Mouse (Mus musculus) forebrain, embryonic 14.5 days (tissue): Measurements from ENCODE around the gene Pagr1b. TPM values are rescaled to one million over a fixed set of nuclear protein-coding genes. Genes with fewer than 3 reads are reported as not detected.
A peak's percentile ranks its signal among the peaks of the same experiment; 100 is the strongest.

Experiments
- ATAC-seq: fragments of 200-750 bp; cut with Nextera tagmentation; 2 replicates; pipeline ENCODE4 v1.8.0; 2017; ENCODE audit warnings: mild to moderate bottlenecking, moderate library complexity
- DNase-seq: peaks from one replicate; pipeline ENCODE4 v3.0.0-alpha.2; 2015; ENCODE audit warnings: low spot score
- H3K27ac ChIP-seq: fragments of 300-500 bp; sonication (generic); 2 replicates; pipeline ENCODE4 v1.5.1; 2014; ENCODE audit warnings: low read depth, mild to moderate bottlenecking, control low read depth, low read length, moderate library complexity
- H3K27me3 ChIP-seq: fragments of 300-500 bp; sonication (generic); replicated peaks from 2 replicates; pipeline ENCODE4 v1.6.1; 2014; ENCODE audit warnings: low read length, control low read depth, mixed read lengths; ENCODE audit not compliant: control insufficient read depth, insufficient read depth
- H3K36me3 ChIP-seq: fragments of 300-500 bp; sonication (generic); 2 replicates; pipeline ENCODE4 v1.6.1; 2014; ENCODE audit warnings: low read length, control low read depth; ENCODE audit not compliant: control insufficient read depth, insufficient read depth
- H3K4me1 ChIP-seq: fragments of 300-500 bp; sonication (generic); 2 replicates; pipeline ENCODE4 v1.6.1; 2014; ENCODE audit warnings: antibody characterized with exemption, low read length, control low read depth; ENCODE audit not compliant: control insufficient read depth, insufficient read depth
- H3K4me2 ChIP-seq: fragments of 300-500 bp; sonication (generic); 2 replicates; pipeline ENCODE4 v1.6.1; 2014; ENCODE audit warnings: mild to moderate bottlenecking, control low read depth, low read length
- H3K4me3 ChIP-seq: fragments of 300-500 bp; sonication (generic); 2 replicates; pipeline ENCODE4 v1.5.1; 2014; ENCODE audit warnings: low read depth, low read length, control low read depth
- H3K9ac ChIP-seq: fragments of 300-500 bp; sonication (generic); 2 replicates; pipeline ENCODE4 v1.6.1; 2014; ENCODE audit warnings: mild to moderate bottlenecking, low read length, control low read depth, moderate library complexity
- H3K9me3 ChIP-seq: fragments of 300-500 bp; sonication (generic); replicated peaks from 2 replicates; pipeline ENCODE4 v1.6.1; 2016; ENCODE audit warnings: low read length, control low read depth, mixed read lengths; ENCODE audit not compliant: control insufficient read depth
- WGBS: fragments of 180-500 bp; shearing (Covaris S2); extraction: QIAGEN DNeasy Blood & Tissue Kit; methylation state at CpG from one replicate; pipeline ENCODE4 v1.1.7; 2014; 5-methylcytosine and 5-hydroxymethylcytosine counted together
- polyA plus RNA-seq: library from polyadenylated mRNA; unstranded; fragments of >200 nt; fragmentation: Nextera tagmentation; extraction: Ambion mirVana; gene quantifications from 2 replicates; pipeline ENCODE4 v1.2.1, GENCODE M21; 2014

The Pagr1b gene
- polyA plus RNA-seq, 1 experiment from 2014 or later: 0.34 TPM

GRCm38 (mm10) chr7:126975493-126975892 is 40.8 kb downstream of the Pagr1b start:
- ATAC-seq (no peak), DNase-seq (no peak)
- H3K27ac ChIP-seq: no peak overlapping the region
- WGBS: 13% methylated on average over 8 of the region's 8 CpGs
- H3K4me2 ChIP-seq: peak overlapping the region; percentile 57; the same call in 1 of the 2 replicates
- peaks cover 30% of the 10 kb centered on the region for H3K36me3 ChIP-seq
- H3K4me1 ChIP-seq: peaks cover 7% of the 10 kb centered on the region
- H3K9ac ChIP-seq: 0 out of 2 replicates have a peak overlapping the region, but pooled peaks have one; percentile 26
- peak overlapping the region; percentile 100; the same call in 1 of the 2 replicates for H3K4me3 ChIP-seq
- H3K9me3 ChIP-seq: no peaks in the 10 kb centered on the region
- H3K27me3 ChIP-seq: no peaks in the 10 kb centered on the region

GRCm38 (mm10) chr7:126967361-126967760 is 48.9 kb downstream of the Pagr1b start:
- H3K4me1 ChIP-seq: no peaks in the 10 kb centered on the region
- no peak overlapping the region for H3K4me3 ChIP-seq
- no peak for DNase-seq
- ATAC-seq: no peak
- no peak overlapping the region for H3K4me2 ChIP-seq
- no peak overlapping the region for H3K27ac ChIP-seq
- no peaks in the 10 kb centered on the region for H3K9me3 ChIP-seq
- H3K27me3 ChIP-seq: 0 out of 2 replicates have a peak, but pooled peaks cover 5% of the 10 kb centered on the region
- peaks cover 32% of the 10 kb centered on the region for H3K36me3 ChIP-seq
- H3K9ac ChIP-seq: no peak overlapping the region
- WGBS: 59% methylated on average over 6 of the region's 6 CpGs

- Histone ChIP-seq H3K9ac (no peak overlapping the region), H3K27ac (no peak overlapping the region), H3K4me2 (no peak overlapping the region), H3K27me3 (0 out of 2 replicates have a peak, but pooled peaks cover 9% of the 10 kb centered on the region), H3K36me3 (peaks cover 44% of the 10 kb centered on the region), H3K9me3 (no peaks in the 10 kb centered on the region), H3K4me3 (no peak overlapping the region), H3K4me1 (no peaks in the 10 kb centered on the region)
- WGBS: 57% methylated on average over 3 of the region's 3 CpGs
- ATAC-seq: no peak
- DNase-seq: no peak
These were observed 50.7 kb downstream of the Pagr1b start for GRCm38 (mm10) chr7:126965568-126965967.

DNA sequence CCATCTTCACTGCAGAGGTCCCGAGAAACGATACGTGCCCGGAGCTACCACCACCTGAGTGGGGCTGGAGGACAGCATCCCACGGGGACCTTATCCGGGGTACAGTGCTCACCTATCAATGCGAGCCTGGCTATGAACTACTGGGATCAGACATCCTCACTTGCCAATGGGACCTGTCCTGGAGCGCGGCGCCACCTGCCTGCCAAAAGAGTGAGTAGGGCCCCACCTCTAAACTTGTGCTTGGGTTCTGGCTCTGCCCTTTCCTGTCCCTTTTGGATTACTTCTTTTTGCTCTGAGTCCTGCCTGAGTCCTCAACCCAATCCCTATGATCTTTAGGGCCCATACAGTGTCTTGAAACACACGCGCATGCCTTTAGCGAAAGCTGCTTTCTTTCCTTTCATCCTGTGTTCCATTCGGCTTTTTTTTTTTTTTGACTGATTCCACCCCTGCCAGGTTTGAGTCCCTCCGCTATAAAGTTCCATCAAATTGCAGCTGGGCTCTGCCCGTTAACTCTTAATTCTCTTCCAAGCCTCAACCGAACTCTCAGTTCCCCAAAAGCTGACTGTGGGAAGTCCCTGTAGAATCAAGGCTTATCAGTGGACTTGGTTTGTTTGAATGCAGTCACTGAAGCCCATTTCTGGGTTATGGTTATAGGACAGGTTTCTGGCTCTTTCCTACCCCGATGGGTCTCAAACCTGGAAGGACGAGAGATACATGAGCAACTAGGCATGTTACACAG is 52.6 kb downstream of the Pagr1b start:
- H3K9me3 ChIP-seq: no peaks in the 10 kb centered on the region
- H3K36me3 ChIP-seq: peaks cover 56% of the 10 kb centered on the region
- WGBS: 27% methylated on average over 19 of the region's 19 CpGs
- H3K9ac ChIP-seq: no peak overlapping the region
- peak; percentile 30 for DNase-seq
- no peak overlapping the region for H3K4me2 ChIP-seq
- no peak for ATAC-seq
- H3K27me3 ChIP-seq: 0 out of 2 replicates have a peak, but pooled peaks cover 9% of the 10 kb centered on the region
- H3K27ac ChIP-seq: no peak overlapping the region
- H3K4me3 ChIP-seq: no peak overlapping the region
- H3K4me1 ChIP-seq: no peaks in the 10 kb centered on the region

GRCm38 (mm10) chr7:126961965-126962364 is 54.3 kb downstream of the Pagr1b start:
- Histone ChIP-seq H3K27ac (no peak overlapping the region), H3K9ac (no peak overlapping the region), H3K4me1 (no peaks in the 10 kb centered on the region), H3K9me3 (no peaks in the 10 kb centered on the region), H3K4me3 (no peak overlapping the region), H3K36me3 (peaks cover 45% of the 10 kb centered on the region), H3K4me2 (no peak overlapping the region), H3K27me3 (0 out of 2 replicates have a peak, but pooled peaks cover 9% of the 10 kb centered on the region)
- 94% methylated on average over 4 of the region's 4 CpGs for WGBS
- DNase-seq: no peak
- no peak for ATAC-seq

DNA sequence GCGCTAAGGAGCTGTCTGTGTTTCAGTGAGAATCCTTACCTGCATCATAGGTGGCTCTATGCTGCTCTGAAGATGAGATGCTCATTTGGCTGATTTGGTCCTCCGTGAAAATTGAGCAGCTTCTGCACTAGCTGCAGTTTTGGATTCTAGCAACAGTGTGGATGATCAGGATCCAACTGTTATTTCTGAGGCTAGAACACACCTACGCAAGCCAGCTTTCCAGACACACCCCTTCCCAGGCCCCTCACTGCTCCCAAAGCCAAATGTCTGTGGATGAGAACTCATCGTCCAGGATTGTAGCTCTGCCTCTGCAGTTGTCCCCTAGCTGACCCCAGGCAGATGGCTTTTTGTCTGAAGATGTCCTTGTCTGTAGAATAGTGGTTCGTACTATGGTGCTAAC is 55.2 kb downstream of the Pagr1b start:
- ATAC-seq (no peak), DNase-seq (no peak)
- no peak overlapping the region for H3K9ac ChIP-seq
- no peak overlapping the region for H3K4me3 ChIP-seq
- 0 out of 2 replicates have a peak, but pooled peaks cover 9% of the 10 kb centered on the region for H3K27me3 ChIP-seq
- H3K4me2 ChIP-seq: no peak overlapping the region
- H3K27ac ChIP-seq: no peak overlapping the region
- H3K4me1 ChIP-seq: no peaks in the 10 kb centered on the region
- no peaks in the 10 kb centered on the region for H3K9me3 ChIP-seq
- 88% methylated on average over 5 of the region's 5 CpGs for WGBS
- H3K36me3 ChIP-seq: peaks cover 45% of the 10 kb centered on the region

GRCm38 (mm10) chr7:126959780-126960179 is 56.5 kb downstream of the Pagr1b start:
- Histone ChIP-seq H3K27me3 (0 out of 2 replicates have a peak, but pooled peaks cover 9% of the 10 kb centered on the region), H3K9me3 (no peaks in the 10 kb centered on the region), H3K4me2 (no peak overlapping the region), H3K27ac (no peak overlapping the region), H3K4me3 (no peak overlapping the region), H3K4me1 (no peaks in the 10 kb centered on the region), H3K36me3 (peaks cover 42% of the 10 kb centered on the region), H3K9ac (no peak overlapping the region)
- WGBS: 77% methylated on average over 9 of the region's 9 CpGs
- no peak for ATAC-seq
- no peak for DNase-seq

- no peak overlapping the region for H3K27ac ChIP-seq
- H3K4me2 ChIP-seq: no peak overlapping the region
- peaks cover 14% of the 10 kb centered on the region; the same call in 1 of the 2 replicates for H3K36me3 ChIP-seq
- no peak for ATAC-seq
- peaks cover 11% of the 10 kb centered on the region for H3K4me1 ChIP-seq
- H3K9ac ChIP-seq: no peak overlapping the region
- no peak for DNase-seq
- no peaks in the 10 kb centered on the region for H3K9me3 ChIP-seq
- no peak overlapping the region for H3K4me3 ChIP-seq
- H3K27me3 ChIP-seq: no peaks in the 10 kb centered on the region
- WGBS: 60% methylated on average over 3 of the region's 3 CpGs
These were observed 61.2 kb downstream of the Pagr1b start for GRCm38 (mm10) chr7:126955125-126955524.

GRCm38 (mm10) chr7:126952646-126953045 is 63.6 kb downstream of the Pagr1b start:
- H3K27me3 ChIP-seq: no peaks in the 10 kb centered on the region
- DNase-seq (no peak), ATAC-seq (no peak)
- no peaks in the 10 kb centered on the region for H3K9me3 ChIP-seq
- peak overlapping the region; percentile 99 for H3K4me2 ChIP-seq
- WGBS: under 1% methylated on average over 8 of the region's 8 CpGs
- no peak overlapping the region for H3K9ac ChIP-seq
- H3K4me1 ChIP-seq: peaks cover 13% of the 10 kb centered on the region
- peak overlapping the region; percentile 57 for H3K4me3 ChIP-seq
- no peak overlapping the region for H3K27ac ChIP-seq
- 0 out of 2 replicates have a peak, but pooled peaks cover 5% of the 10 kb centered on the region for H3K36me3 ChIP-seq
